In the genomic region with DNA sequence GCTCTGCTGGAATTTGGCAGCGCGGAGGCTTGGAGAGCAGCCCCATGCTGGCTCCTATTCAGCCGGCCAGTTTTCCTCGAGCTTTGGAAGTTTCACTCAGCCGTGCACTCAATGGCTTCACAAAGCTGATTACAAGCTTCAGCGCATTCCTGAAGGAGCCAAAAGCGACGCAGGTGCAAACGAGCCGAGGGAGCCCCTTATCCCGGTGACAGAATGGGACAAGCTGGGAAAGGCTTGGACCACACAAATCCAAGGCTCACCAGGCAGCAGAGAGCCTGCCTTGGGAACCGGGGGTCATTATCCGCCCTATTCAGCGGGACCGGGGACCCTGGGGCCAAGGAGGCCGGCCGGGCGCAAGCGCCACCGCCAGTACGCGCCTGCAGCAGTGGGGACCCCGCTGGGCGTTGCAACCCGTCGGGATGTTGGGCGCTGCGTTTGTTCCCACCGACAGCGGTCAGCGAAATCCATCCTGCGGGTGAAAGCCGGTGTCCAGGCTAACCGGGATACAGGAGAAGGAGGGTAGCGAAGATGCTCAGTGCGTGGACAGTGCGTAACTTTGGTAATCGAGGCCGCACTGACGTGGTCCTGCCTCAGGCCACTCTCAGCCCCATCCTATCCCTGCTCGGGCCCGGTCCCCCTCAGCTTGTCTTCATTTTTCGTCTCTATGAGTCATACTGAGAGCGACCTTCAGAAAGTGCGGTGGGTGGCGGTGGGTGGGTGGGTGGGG, we compare ENCODE assay signal across 8 mouse cellular contexts. TPM values are rescaled to one million over a fixed set of nuclear protein-coding genes. Genes with fewer than 3 reads are reported as not detected.
DNase-seq lines count a peak whose midpoint lies in the region; ATAC-seq lines count a peak whose summit lies in the region.

No protein-coding gene starts in this region.

- no peak overlapping the region for H3K9ac ChIP-seq in embryonic facial prominence, embryonic 14.5 days (ENCODE audit: low read depth, low read length)

- 2% methylated on average over 32 of the region's 46 CpGs for whole genome bisulfite sequencing in embryonic facial prominence, embryonic 14.5 days
- WGBS in limb, embryonic 10.5 days = under 1% methylated on average over 46 of the region's 46 CpGs

- H3K27me3 ChIP-seq in embryonic facial prominence, embryonic 14.5 days (replicated peaks; ENCODE audit: control insufficient read depth, insufficient read depth, low read length) = peaks cover 98% of the 10 kb centered on the region
- peaks cover 100% of the 10 kb centered on the region for H3K27me3 ChIP-seq in limb, embryonic 10.5 days (ENCODE audit: low read depth, poor library complexity, severe bottlenecking)

- intact Hi-C loops in heart, postnatal 36 days (cut with DNase I) = no loop called here

- ATAC-seq in embryonic facial prominence, embryonic 14.5 days (ENCODE audit: low read depth) = peak; percentile 74

- peak overlapping the region; percentile 10; the same call in 1 of the 2 replicates for H3K4me3 ChIP-seq in embryonic facial prominence, embryonic 14.5 days (ENCODE audit: low read depth, low read length)
- peak overlapping the region; percentile 33 for H3K4me3 ChIP-seq in limb, embryonic 10.5 days

- H3K4me2 ChIP-seq in embryonic facial prominence, embryonic 14.5 days (ENCODE audit: low read depth, low read length) = peak overlapping the region; percentile 32

- H3K9me3 ChIP-seq in embryonic facial prominence, embryonic 14.5 days (ENCODE audit: control insufficient read depth, low read length) = peaks cover 4% of the 10 kb centered on the region; the same call in 1 of the 2 replicates
- no peaks in the 10 kb centered on the region for H3K9me3 ChIP-seq in limb, embryonic 10.5 days (replicated peaks)

- H3K4me1 ChIP-seq in embryonic facial prominence, embryonic 14.5 days (ENCODE audit: control insufficient read depth, insufficient read depth, low read length) = no peaks in the 10 kb centered on the region
- peaks cover 25% of the 10 kb centered on the region for H3K4me1 ChIP-seq in limb, embryonic 10.5 days

- peak; percentile 50 for DNase-seq in testis, postnatal 10 days (ENCODE audit: low spot score)
- DNase-seq in testis, postnatal 14 days (ENCODE audit: low spot score) = no peak
- DNase-seq in embryonic facial prominence, embryonic 14.5 days (ENCODE audit: low spot score) = peak; percentile 76
- DNase-seq in heart, postnatal 36 days = peak; percentile 17 to 52
- DNase-seq in limb, embryonic 10.5 days (ENCODE audit: low spot score) = peak; percentile 54
- peak; percentile 80 to 84 for DNase-seq in right cerebral cortex, postnatal 10 days (ENCODE audit: low spot score in 2 of 2)
- no peak for DNase-seq in thymus, adult 18-20 months
- DNase-seq in yolk sac, embryonic 10.5 days (ENCODE audit: low spot score) = no peak

- H3K36me3 ChIP-seq in embryonic facial prominence, embryonic 14.5 days (ENCODE audit: control insufficient read depth, insufficient read depth, low read length) = no peaks in the 10 kb centered on the region
- no peaks in the 10 kb centered on the region for H3K36me3 ChIP-seq in limb, embryonic 10.5 days

- no peak overlapping the region for H3K27ac ChIP-seq in embryonic facial prominence, embryonic 14.5 days (replicated peaks; ENCODE audit: low read depth, low read length)
- H3K27ac ChIP-seq in limb, embryonic 10.5 days = no peak overlapping the region

RNA-seq across cellular contexts. Expression of a gene that starts 35.2 kb away (rescaled TPM):
- polyA plus RNA-seq in embryonic facial prominence, embryonic 14.5 days (2014; fragmentation: Nextera tagmentation; extraction: Ambion mirVana) = not detected in 2 replicates
- not detected for total RNA-seq in heart, postnatal 36 days (2021)
- polyA plus RNA-seq in limb, embryonic 10.5 days (2016; fragmentation: Nextera tagmentation; extraction: Ambion mirVana) = not detected in 2 replicates

Comparison
In these comparisons a context has a peak if more than half of its experiments do, and no peak if none do; other contexts are left out.
1. DNase-seq: peak in testis, postnatal 10 days (single experiment), embryonic facial prominence, embryonic 14.5 days (single experiment), heart, postnatal 36 days (2 of 2), limb, embryonic 10.5 days (single experiment) and right cerebral cortex, postnatal 10 days (2 of 2); none in testis, postnatal 14 days (single experiment), thymus, adult 18-20 months (0 of 2) and yolk sac, embryonic 10.5 days (single experiment).